Mouse (Mus musculus) testis, adult 2 months (tissue): ENCODE results near the gene Capn13.

ENCODE experiments used
- CTCF ChIP-seq: fragments of 200-500 bp; IDR thresholded peaks from 2 replicates; pipeline ENCODE4 v1.5.1; 2012; ENCODE audit warnings: low read depth, mild to moderate bottlenecking, inconsistent platforms, low read length, moderate library complexity; ENCODE audit not compliant: control insufficient read depth, insufficient read depth, insufficient replicate concordance
- POLR2A ChIP-seq: fragments of 200-500 bp; IDR thresholded peaks from 2 replicates; pipeline ENCODE4 v1.6.1; 2012; ENCODE audit warnings: low read depth, mild to moderate bottlenecking, inconsistent platforms, low read length, moderate library complexity; ENCODE audit not compliant: control insufficient read depth

GRCm38 (mm10) chr17:73296855-73297254 lies 103.8 kb downstream of the Capn13 start:
- TF ChIP-seq CTCF: peak; percentile 40; the same call in 1 of the 2 replicates
- no peak for TF ChIP-seq POLR2A
